Mouse (Mus musculus): Measurements from ENCODE around the gene Dgcr6.
"Not testable (repeated sequence)": the region's sequence is repeated elsewhere in the genome, so short reads cannot be mapped to it uniquely, and the experiment has no call there.

Gene Dgcr6

DNA sequence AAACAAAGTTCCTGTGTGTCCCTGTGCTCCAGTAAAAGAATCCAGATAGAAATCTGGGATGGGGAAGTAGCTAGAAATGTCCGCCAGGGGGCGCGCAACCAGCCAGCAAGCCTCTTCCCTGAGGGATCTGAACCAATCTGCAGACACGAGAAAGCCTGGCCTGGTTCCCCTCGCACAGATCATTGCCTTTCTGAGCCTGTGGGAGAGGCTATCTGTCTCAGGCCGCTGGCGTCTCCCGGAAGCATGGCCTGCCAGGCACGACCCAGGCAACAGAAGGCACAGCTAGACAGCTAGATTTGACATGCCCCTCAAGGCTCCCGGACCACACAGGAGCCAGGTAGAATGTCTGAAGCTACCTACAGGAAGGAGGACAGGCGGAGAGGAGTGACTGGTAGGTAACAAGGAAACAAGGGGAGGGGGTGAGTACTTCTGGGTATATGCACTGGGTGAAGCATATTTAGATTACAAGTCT is at the start of gene Dgcr6:
TSS of gene Dgcr6 (plus strand) at position 130 of the 472 bp plus-strand sequence.
- DNase-seq = peak; percentile 90

DNA sequence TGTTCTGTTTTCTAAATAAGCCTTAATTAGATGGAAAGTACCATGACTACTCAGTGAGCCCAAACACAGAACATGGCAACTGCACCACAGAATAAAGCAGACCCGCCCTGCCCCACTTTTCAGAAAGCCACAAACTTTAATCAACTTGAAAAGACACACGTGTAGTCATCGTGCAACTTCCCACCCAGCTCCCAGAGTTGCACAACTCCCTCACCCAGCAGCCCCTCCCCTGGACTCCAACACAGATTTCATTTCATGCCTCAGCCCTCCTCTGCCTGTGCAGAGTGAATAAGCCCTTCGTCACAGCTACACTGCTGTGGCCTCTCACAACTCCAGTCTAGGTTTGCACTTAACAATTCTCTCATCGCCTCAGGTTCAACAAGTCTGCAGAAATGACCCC is 48.1 kb upstream of the Dgcr6 start:
- no peak for DNase-seq

DNA sequence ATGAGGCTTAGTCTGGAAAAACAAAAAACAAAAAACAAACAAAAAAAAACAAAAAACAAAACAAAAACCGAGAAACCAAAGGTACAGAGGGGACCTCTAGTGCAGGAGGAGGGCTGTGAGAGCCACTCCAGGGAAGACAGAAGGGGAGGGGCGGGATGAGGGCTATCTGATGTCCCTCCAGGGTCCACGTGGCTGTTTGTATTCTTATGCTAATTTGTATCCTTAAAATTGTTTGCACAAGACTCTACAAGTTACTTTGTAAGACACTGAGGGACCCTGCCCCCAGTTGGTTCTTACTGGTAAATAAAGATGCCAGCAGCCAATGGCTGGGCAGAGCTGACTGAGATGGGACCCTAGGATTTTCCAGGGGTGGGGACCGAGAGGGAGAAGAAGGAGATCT is 45.6 kb upstream of the Dgcr6 start:
- no peak for DNase-seq

DNA sequence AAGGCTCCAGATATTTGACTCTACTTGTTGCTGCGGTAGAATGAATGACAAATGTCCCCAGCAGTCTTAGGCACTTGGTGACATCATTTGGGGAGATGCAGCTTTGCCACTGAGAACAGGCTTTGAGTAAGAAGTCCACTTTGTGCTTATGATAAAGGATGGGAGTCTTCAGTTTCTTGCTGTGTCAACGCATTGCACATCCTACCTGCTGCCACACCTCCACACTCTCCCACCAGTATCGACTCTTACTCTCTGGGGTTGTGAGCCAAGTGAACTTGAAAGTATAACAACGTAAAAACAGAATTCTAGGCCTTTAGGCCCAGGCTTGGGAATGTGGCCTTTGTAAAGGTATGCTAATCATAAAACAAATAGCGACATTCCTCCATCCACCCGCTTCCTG is 41.6 kb upstream of the Dgcr6 start:
- DNase-seq = no peak

DNA sequence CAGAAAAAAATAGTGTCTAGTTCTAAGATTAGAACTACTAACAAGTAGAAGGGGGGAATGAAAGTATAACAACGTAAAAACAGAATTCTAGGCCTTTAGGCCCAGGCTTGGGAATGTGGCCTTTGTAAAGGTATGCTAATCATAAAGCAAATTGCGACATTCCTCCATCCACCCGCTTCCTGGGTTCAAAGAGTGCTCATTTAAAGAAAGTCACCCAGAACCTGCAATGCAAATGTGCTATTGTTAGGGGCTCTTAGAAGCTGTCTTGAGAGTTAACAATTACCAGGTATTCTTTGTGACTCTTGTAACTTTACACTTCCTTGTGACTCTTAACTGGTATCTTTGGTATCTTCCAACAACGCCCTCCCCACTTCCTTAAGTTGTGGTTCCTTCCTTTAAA is 36.2 kb upstream of the Dgcr6 start:
- DNase-seq = not testable (repeated sequence)

DNA sequence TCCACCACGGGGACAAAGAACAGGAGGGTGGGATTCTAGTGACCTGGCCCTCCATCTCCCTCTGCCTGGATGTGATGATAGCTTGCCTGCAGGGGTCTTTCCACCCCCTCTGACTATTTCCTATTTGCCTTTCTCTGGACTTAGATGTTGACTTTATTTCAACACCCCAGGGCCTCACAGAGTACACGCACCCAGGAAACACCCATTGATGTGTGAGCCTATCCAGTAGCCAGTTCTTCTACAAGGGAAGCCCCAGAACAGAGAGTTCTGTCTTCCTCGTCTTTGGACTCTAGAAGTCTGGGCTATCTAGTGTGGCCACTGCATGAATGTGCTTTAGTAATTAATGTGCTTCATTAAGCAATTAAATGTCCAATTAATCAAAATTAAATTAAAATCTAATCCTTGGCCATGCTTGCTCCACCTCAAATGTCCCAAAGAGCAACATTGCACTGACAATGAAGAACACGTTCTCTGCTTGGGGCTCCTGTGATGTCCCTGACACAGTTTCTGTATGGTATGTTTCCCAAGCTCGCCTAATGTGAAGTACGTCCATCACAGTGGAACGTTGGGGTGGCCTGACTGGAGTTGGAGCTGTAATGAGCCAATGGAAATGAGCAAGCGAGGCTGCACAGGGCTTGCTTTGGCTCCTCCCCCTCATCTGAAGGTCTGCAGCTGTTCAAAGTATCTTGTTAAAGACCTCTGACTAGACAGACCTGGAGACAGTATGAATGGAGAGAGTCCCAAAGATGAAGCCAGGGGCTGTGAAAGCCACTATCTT is 29.7 kb upstream of the Dgcr6 start:
- DNase-seq = peak; percentile 42

DNA sequence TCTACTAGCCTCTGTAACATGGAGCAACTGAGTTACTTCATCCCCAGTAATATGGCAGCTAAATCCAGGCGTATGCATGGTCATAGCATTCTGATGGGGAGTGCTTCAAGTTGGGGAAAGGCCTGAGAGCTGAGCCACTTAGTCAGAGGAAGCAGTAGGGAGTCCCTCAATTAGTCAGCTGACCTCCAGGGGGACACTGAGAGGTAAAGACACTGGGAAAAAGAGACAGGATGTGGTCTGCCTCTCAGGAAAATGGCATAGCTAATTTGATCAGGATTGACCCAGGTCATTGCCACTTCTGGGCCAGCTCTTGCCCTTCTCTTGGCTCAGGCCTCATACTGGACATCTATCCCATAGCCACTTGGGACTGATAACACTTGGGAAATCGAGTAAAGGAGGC is 25.3 kb upstream of the Dgcr6 start:
- no peak for DNase-seq

DNA sequence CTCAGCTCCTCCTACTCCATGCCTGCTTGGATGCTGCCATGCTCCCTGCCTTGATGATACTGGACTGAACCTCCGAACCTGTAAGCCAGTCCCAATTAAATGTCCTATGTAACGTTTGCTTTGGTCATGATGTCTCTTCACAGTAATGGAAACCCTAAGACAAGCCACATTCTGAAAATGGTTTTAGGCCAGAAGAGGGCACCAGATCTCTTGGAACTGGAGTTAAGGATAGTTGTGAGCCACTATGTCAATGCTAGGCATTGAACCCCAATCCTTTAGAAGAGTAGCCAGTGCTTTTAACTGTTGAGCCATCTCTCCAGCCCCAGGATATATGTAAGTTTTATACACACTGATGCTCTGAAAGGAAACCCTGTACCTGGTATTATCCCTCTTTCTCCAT is 20.9 kb upstream of the Dgcr6 start:
- peak; percentile 36 for DNase-seq

DNA sequence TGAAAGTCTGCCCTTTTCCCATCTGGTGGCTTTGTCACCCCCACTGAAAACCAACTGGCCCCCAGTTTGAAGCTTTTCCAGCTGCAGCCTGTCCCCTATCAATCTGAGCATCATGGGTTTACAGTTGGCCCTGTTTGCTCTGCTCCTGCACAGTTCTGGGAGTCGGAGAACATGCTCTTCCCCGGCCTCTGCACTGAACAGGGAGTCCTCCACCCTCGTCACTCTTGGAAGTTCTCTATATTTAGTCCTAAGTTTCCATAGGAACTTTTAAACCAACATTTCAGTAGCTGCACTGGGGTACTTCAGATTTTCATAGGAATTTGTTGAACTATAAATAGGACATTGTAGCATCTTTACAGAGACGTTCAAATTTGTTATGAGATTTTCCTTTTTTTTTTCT is 19.4 kb upstream of the Dgcr6 start:
- no peak for DNase-seq

DNA sequence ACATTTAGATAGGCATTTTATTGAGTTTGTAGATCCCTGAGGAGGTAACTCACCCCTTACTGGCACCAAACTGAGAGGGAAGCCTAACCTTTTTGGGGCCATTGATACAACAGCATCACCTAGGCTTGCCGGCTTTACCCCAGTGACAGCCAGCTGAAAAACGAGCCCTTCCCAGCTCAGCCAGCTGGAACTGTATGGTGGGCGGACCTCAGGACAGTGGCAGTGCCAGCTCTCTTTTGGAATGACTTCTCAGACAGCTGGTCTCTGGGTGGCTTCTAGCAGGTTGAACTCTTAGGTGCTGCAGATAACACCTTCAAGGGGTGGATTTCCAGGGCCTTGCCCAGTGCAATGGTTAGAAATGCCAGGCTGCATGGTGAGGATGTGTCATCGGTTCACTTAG is 18.4 kb upstream of the Dgcr6 start:
- DNase-seq = no peak

DNA sequence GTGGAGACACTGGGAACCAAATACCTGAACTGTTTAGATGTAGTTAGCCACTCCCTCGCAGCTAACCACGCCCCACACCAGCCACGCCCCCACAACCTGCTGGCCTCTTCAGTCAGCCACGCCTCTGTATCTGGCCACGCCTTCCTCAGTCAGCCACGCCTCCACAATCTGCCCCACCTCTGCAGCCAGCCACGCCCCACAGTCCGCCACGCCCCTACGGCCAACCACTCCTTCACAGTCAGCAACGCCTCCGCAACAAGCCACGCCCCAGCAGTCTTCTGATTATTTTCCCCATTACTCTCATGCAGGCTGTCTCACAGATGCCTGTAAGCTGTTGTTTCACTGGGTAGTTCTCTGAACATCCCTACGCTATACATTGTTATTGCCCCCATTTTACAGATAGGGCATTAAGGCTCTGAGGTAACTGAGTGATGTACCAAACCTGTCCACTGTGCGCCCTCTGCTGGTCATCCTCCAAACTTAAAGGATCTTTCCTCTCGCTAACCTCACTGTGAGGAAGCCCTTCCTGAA is 16.2 kb upstream of the Dgcr6 start:
- peak; percentile 67 for DNase-seq

DNA sequence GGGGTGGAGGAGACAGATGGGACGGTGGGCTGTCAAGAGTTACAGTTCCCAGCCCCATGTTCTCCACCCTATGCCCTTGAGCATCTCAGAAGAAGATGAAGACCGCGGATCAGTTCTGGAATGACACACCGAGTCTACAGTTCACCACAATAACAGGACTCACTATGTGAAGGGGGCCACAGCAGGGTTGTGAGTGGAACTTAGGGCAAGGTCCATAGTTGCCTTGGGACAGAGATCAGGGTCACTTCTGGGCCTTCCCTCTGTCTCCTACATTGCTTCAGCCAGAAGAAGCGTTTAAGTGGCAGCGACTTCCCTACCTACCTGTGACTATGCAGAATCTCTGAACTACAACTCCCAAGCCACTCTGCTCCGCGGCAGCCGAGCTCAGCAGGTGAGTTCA is 15.6 kb upstream of the Dgcr6 start:
- DNase-seq = no peak

DNA sequence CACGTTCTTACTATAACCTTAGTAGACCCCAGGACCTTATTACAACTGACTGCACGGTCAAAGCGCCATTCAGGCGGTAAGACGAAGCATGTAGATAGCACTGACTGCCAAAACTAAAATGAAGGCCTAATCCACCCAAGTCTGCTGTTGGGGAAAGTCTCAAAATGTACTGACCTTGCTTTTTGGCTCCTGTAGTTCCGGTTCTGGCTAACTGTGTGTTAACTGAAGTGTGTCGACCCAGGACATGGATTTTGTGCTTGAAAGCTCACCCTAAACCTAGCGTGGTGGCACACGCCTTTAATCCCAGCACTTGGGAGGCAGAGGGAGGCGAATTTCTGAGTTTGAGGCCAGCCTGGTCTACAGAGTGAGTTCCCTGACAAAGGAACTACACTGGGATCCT is 7.7 kb upstream of the Dgcr6 start:
- no peak for DNase-seq

DNA sequence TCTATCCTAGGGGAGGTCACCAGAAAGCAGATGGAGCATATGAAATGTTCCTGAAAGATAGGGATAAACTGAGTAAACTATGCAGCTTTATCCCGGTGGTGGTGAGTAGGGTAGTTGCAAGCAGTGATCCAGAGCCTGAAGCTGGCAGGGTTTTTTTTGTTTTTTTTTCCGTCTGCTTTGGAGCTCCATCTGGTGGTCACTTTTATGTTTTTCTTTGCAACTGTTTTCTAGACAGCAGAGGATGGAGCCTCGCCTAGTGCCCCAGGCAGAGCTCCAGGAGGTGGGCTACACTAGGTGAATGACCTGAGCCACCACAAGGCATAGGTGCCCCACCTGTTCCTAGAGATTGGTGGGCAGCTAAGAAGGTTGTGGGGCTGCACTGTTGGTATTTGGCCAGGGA is 5.0 kb upstream of the Dgcr6 start:
- peak; percentile 82 for DNase-seq

DNA sequence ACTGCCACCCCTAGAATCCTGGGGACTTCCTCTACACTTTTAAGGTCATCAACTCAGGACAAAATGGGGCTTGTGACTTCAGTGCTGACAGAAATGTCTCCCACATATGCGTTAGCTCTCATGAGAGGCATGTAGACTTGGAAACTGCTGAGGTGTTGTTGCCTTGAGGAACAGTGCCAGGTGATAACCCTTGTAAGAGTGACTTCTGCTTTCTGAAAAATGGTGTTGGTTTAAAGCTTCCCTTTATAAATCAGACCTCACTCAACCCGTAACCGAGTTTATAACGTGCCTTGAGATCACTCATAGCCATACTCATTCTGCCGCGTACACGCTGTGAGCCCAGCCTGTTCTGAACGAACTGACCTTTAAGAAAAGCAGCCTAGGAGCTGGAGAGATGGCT is 4.6 kb upstream of the Dgcr6 start:
- no peak for DNase-seq

DNA sequence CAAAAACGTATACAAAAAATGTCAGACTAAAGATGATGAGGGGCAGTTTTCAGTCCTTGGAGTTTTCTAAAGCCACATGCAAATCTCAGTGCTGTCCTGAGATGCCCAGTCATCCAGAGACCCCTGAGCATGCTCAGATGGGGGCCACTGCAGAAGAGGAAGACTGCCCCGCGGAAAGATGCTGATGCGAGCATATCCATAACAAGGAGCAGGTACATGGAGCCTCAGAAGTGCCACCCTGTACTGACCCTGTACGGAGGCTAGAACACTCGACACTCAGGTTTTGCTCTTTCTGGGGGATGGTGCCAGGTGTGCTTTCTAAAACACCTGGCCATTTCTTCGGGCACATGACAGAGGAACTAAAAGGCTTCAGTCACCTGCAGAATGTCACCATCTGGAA is 338 bp upstream of the Dgcr6 start:
- DNase-seq = no peak

DNA sequence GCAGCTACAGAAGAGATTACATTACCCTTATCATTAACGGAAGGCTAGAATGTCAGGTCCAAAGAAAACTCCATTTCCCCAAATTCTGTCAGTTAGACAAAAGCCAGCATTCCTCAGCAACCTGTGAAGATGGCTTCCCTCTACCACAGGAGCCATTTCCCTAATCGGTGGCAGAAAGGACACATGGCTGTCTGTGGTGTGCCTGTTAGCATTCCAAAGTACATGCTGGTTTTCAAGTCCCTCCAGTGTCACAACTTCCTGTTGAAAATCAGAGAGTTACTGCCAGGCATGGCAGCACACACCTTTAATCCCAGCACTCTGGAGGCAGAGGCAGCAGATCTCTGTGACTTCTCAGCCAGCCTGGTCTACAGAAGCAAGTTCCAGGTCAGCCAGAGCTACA is 3.6 kb downstream of the Dgcr6 start:
- DNase-seq = no peak

DNA sequence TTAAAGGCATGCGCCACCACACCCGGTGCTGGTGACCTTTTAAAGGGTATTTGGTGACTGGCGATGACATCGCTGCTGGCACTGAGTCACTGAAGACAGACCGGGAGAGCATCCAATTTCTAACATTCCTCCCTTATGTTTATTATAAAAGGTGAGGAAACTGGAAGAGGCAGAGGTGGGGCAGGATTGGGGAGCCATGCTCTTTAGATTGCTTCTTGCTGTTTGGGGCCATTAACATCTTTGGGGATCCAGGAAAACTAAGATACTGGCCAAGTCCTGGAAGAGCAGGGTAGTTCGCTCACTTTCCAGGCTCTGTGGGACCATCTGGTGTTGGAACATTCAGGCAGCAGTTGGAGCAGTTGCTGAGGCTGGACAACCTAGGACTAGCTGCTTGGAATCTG is 5.7 kb downstream of the Dgcr6 start:
- no peak for DNase-seq

DNA sequence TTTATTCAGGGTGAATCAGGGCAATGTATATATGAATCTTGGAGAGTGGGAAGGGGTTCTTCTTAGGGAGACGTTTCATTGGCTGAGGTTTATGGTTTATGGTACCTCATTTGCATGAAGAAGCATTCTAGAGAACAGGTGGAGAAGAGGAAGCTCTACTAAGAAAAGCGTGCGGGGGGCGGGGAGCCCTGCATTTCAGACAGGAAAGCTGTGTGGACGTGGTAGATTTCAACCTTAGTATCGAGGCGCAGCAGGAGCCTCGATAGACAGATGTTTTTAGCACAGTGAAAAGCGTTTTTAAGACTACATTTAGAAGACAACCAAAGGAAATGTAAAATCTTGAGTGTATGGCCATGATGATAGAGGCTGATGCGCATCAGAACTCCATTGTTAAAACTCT is 6.6 kb downstream of the Dgcr6 start:
- DNase-seq = no peak

DNA sequence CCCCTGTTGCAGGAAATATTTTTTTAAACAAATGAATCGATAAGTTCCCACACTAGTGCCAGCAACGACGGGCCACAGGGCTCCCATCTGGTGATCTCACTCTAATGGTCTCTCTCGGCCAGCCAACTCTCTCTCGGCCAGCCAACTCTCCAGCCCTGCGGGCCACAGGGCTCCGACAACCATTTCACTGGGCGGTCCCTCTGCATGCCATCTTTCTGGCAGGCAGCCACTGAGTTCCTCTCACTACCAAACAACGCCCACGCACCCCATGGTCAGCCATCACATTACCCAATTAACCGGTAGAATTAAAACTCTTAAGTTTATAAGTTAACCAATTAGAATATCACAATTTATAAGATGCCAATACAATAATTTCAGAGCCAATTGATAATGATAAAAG is 8.5 kb downstream of the Dgcr6 start:
- DNase-seq = no peak

DNA sequence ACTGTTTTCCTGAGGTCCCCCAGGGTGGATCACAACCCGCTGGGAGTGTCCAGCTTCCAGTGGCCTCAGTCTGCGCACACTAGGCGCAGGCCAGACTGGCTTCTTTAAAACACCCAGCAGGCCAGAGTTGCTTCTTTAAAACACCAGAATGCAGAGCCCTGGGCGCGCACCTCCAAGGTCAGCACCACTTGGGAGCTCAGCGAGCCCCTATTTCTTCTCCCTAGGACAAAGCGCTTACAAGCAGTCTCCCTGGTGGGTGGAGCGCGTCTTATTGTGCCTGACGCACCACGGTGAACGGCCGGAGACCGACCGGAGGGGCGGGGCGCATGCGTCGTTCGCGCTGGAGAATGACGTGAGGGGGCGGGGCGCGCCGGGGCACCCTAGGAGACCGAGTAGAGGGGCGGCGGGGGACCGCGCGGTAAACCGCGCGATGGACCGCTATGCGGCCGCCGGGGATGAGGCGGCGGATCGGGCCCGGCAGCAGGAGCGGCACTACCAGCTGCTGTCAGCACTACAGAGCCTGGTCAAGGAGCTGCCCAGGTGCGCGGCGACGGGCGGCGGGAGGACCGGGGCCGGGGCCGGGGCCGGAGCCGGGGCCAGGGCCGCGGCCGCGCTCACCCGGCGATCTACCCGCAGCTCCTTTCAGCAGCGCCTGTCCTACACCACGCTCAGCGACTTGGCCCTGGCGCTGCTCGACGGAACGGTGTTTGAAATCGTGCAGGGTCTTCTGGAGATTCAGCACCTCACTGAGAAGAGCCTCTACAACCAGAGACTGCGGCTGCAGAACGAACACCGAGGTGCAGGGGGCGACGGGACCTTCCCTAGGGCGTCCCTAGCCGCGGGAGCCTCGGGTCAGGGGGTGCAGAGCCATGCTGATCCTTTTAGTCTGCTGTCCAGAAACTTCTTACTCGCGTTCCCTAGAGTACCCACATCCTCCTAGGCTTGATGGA is 13.7 kb downstream of the Dgcr6 start:
- DNase-seq = peak; percentile 96

DNA sequence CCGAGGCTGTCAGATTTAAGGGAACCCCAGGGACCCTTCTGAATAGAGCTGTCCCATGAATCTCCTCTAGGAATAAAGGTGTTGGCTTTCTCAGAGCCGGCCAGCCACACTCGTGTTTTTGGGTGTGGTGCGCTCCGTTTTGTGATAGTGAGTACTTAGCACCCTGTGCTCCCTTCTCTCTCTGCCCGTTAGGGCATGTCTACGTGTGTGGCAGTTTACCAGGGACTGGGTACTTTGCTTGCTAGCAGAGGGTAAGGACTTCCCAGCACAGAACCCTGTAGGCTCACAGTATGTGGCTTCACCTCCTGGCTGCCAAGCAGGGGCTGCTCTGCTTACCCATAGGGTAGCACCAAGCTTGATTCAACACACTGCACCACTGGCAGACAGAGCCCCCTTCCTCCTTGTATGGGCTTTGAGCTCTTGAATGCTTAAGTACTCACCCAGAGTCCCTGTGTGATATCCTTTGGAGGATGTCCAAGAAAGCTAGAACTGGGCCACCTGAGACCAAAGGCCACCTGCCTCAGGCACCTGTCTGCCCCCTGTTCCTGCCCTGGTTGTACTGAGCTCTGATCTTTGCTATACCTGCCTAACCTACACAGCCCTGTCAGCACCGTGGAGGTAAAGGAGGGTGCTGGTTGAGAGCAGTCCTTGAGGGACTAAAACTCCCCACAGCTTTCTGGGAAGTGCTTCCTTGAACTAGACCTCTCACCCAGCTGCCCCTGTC is 16.2 kb downstream of the Dgcr6 start:
- DNase-seq = no peak

DNA sequence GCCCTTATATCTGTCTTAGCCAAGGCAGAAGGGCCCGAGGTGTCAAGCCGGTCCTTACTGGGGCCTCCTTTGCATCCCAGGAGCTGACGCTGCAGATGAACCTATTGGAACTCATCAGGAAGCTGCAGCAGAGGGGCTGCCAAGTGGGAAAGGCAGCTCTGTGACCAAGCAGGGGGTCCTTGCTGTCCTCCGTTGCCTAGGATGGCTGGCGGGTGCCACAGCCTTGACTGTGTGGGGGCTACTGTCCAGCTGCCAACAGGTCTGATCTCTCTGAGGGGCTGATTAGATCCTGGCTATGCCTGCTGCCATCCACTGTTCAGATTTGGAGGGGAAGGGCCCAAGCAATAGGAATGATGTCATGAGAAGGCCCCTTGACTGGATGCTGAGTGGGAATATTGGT is 18.1 kb downstream of the Dgcr6 start:
- DNase-seq = no peak

Measured in retina, postnatal 1 day (tissue).